Mouse (Mus musculus) MEL (cell line): ENCODE measurements around the gene Trim65. TPM values are rescaled to one million over a fixed set of nuclear protein-coding genes. Genes with fewer than 3 reads are reported as not detected.

Experiments
- DNase-seq: peaks from one replicate; pipeline ENCODE4 v3.0.0; 2011; ENCODE audit warnings: low read depth, low spot score
- H3K27ac ChIP-seq: 2 replicates; pipeline ENCODE4 v1.5.1; 2012; ENCODE audit warnings: low read depth, mild to moderate bottlenecking, control low read depth, low read length, moderate library complexity; ENCODE audit not compliant: control insufficient read depth
- H3K27me3 ChIP-seq, 2 experiments: fragments of 150-350 bp in 1 of 2; sonication (generic) in 1 of 2; 2 replicates each; pipeline ENCODE4 v1.6.1; 2012; ENCODE audit warnings: low read length in 2 of 2, mild to moderate bottlenecking in 2 of 2, improper control_type of control experiment in 1 of 2, moderate library complexity in 1 of 2; ENCODE audit not compliant: insufficient read depth in 2 of 2, control insufficient read depth in 1 of 2
- H3K36me3 ChIP-seq, 2 experiments: 2 replicates each; pipeline ENCODE4 v1.6.1; 2012 to 2014; ENCODE audit warnings: low read length in 2 of 2, improper control_type of control experiment in 1 of 2, inconsistent platforms in 1 of 2, mild to moderate bottlenecking in 1 of 2; ENCODE audit not compliant: insufficient read depth in 2 of 2, control insufficient read depth in 1 of 2
- H3K4me1 ChIP-seq, 2 experiments: fragments of 150-350 bp in 1 of 2; sonication (generic) in 1 of 2; 2 replicates each; pipeline ENCODE4 v1.6.1; 2012; ENCODE audit warnings: low read length in 2 of 2, improper control_type of control experiment in 1 of 2, mild to moderate bottlenecking in 1 of 2; ENCODE audit not compliant: insufficient read depth in 2 of 2, control insufficient read depth in 1 of 2
- H3K4me3 ChIP-seq, 2 experiments: fragments of 150-350 bp in 1 of 2; sonication (generic) in 1 of 2; 2 replicates each; pipeline ENCODE4 v1.5.1; 2012; ENCODE audit warnings: low read depth in 2 of 2, low read length in 2 of 2, mild to moderate bottlenecking in 2 of 2, moderate library complexity in 2 of 2, control low read depth in 1 of 2, improper control_type of control experiment in 1 of 2; ENCODE audit not compliant: control insufficient read depth in 1 of 2, insufficient read depth in 1 of 2
- H3K79me2 ChIP-seq: 2 replicates; pipeline ENCODE4 v1.6.1; 2012; ENCODE audit warnings: mild to moderate bottlenecking, low read length, moderate library complexity; ENCODE audit not compliant: control insufficient read depth, poor library complexity, insufficient read depth
- H3K9ac ChIP-seq: 2 replicates; pipeline ENCODE4 v1.6.1; 2012; ENCODE audit warnings: low read depth, mild to moderate bottlenecking, control low read depth, low read length, moderate library complexity; ENCODE audit not compliant: control insufficient read depth, poor library complexity, severe bottlenecking
- H3K9me3 ChIP-seq: fragments of 150-350 bp; sonication (generic); replicated peaks from 2 replicates; pipeline ENCODE4 v1.6.1; 2012; ENCODE audit warnings: mild to moderate bottlenecking, low read length, improper control_type of control experiment, moderate library complexity; ENCODE audit not compliant: insufficient read depth
- CHD2 ChIP-seq: IDR thresholded peaks from 2 replicates; pipeline ENCODE4 v1.6.1; 2011; ENCODE audit warnings: low read length, improper control_type of control experiment
- GABPA ChIP-seq: IDR thresholded peaks from 2 replicates; pipeline ENCODE4 v1.6.1; 2012; ENCODE audit warnings: low read depth, mild to moderate bottlenecking, inconsistent platforms, low read length, improper control_type of control experiment, moderate library complexity
- GATA1 ChIP-seq: IDR thresholded peaks from 2 replicates; pipeline ENCODE4 v1.6.1; 2011; ENCODE audit warnings: low read depth, low read length, improper control_type of control experiment
- HCFC1 ChIP-seq: IDR thresholded peaks from 2 replicates; pipeline ENCODE4 v1.6.1; 2012; ENCODE audit warnings: low read depth, mild to moderate bottlenecking, inconsistent platforms, low read length, improper control_type of control experiment, moderate library complexity
- KAT2A ChIP-seq: conservative IDR thresholded peaks from 2 replicates; pipeline ENCODE4 v1.6.1; 2012; ENCODE audit warnings: low read depth, low read length, improper control_type of control experiment, inconsistent platforms
- MAFK ChIP-seq: IDR thresholded peaks from 2 replicates; pipeline ENCODE4 v1.6.1; 2011; ENCODE audit warnings: low read depth, mild to moderate bottlenecking, low read length, improper control_type of control experiment, borderline replicate concordance
- MYC ChIP-seq: IDR thresholded peaks from 2 replicates; pipeline ENCODE4 v1.6.1; 2011; ENCODE audit warnings: low read depth, mild to moderate bottlenecking, low read length, improper control_type of control experiment, moderate library complexity
- POLR2AphosphoS2 ChIP-seq: IDR thresholded peaks from 2 replicates; pipeline ENCODE4 v1.6.1; 2011; ENCODE audit warnings: low read length, improper control_type of control experiment
- RAD21 ChIP-seq: IDR thresholded peaks from 2 replicates; pipeline ENCODE4 v1.6.1; 2011; ENCODE audit warnings: mild to moderate bottlenecking, low read depth, low read length, improper control_type of control experiment
- SMC3 ChIP-seq: IDR thresholded peaks from 2 replicates; pipeline ENCODE4 v1.6.1; 2011; ENCODE audit warnings: low read depth, low read length, improper control_type of control experiment
- TAL1 ChIP-seq: IDR thresholded peaks from 2 replicates; pipeline ENCODE4 v1.6.1; 2012; ENCODE audit warnings: mild to moderate bottlenecking, inconsistent platforms, low read length, moderate library complexity, mixed read lengths
- TBP ChIP-seq: IDR thresholded peaks from 2 replicates; pipeline ENCODE4 v1.8.0; 2011; ENCODE audit warnings: low read depth, low read length, improper control_type of control experiment
- TCF12 ChIP-seq: IDR thresholded peaks from 2 replicates; pipeline ENCODE4 v1.6.1; 2014; ENCODE audit warnings: low read depth, mild to moderate bottlenecking, inconsistent platforms, low read length, improper control_type of control experiment, moderate library complexity
- UBTF ChIP-seq: IDR thresholded peaks from 2 replicates; pipeline ENCODE4 v1.6.1; 2012; ENCODE audit warnings: low read depth, mild to moderate bottlenecking, inconsistent platforms, low read length, improper control_type of control experiment, moderate library complexity, borderline replicate concordance; ENCODE audit not compliant: insufficient read depth
- USF2 ChIP-seq, 2 experiments: IDR thresholded peaks; 2 replicates each; pipeline ENCODE4 v1.6.1; 2011 to 2012; ENCODE audit warnings: improper control_type of control experiment in 2 of 2, low read length in 2 of 2, borderline replicate concordance in 1 of 2, inconsistent platforms in 1 of 2, low read depth in 1 of 2, mild to moderate bottlenecking in 1 of 2; ENCODE audit not compliant: insufficient read depth in 1 of 2
- ZC3H11A ChIP-seq: IDR thresholded peaks from 2 replicates; pipeline ENCODE4 v1.6.1; 2012; ENCODE audit warnings: low read depth, mild to moderate bottlenecking, inconsistent platforms, low read length, improper control_type of control experiment
- ZNF384 ChIP-seq: IDR thresholded peaks from 2 replicates; pipeline ENCODE4 v1.6.1; 2012; ENCODE audit warnings: low read depth, mild to moderate bottlenecking, inconsistent platforms, low read length, improper control_type of control experiment
- polyA plus RNA-seq, 2 experiments: library from polyadenylated mRNA; stranded (reverse) in 1 of 2; unstranded in 1 of 2; fragments of >175 nt in 1 of 2; fragments of >200 nt in 1 of 2; gene quantifications; 2 replicates each; pipeline versions ENCODE4 v1.2.1 to v1.2.4; 2012; ENCODE audit warnings: low replicate concordance in 2 of 2, low read depth in 1 of 2; ENCODE audit not compliant: insufficient read length in 2 of 2, insufficient read depth in 1 of 2, missing spikeins in 1 of 2
- total RNA-seq: library from RNA; depleted of rRNA; stranded (reverse); fragments of 300-350 nt; gene quantifications from 2 replicates; pipeline ENCODE4 v1.2.3, GENCODE M21; 2012

The Trim65 gene
- total and polyA plus RNA-seq, 3 experiments: 8.8 to 10.7 TPM; not detected in 1

DNA sequence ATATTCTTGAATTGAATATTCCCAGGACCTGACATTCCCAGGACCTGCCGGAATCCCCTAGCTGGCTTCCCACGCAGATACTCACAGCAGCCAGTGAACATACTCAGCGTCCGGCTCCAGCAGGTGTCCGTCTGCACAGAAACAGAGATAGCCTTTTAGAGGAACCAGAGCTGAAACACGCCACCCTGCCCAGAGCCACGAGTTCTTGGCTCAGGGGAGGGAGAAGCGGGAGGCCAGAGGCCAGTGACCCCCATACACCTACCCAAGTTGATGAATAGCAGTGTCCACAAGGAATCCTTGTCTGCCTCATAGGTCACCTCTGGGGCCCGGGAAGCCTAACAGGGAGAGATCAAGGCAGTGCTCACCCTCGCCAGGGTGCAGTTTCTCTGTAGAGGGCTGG lies 3.2 kb upstream of the Trim65 start:
- H3K4me3 ChIP-seq: no peak overlapping the region
- no peak overlapping the region for H3K9ac ChIP-seq
- peaks cover 0 to 9% of the 10 kb centered on the region in 2 experiments; a peak in 2 of 4 replicates for H3K36me3 ChIP-seq
- no peak for DNase-seq
- peaks cover 0 to 18% of the 10 kb centered on the region in 2 experiments; a peak in 2 of 4 replicates for H3K4me1 ChIP-seq
- no peaks in the 10 kb centered on the region for H3K27me3 ChIP-seq
- TF ChIP-seq UBTF (no peak), CHD2 (no peak), MAFK (no peak), MYC (no peak), HCFC1 (no peak), USF2 (IDR thresholded peaks at IDR 0.05; ENCODE audit: borderline replicate concordance in 1 of 2, insufficient read depth in 1 of 2, low read depth in 1 of 2, low read length in 2 of 2) (no peak)
- no peaks in the 10 kb centered on the region for H3K9me3 ChIP-seq
- H3K27ac ChIP-seq: no peak overlapping the region
- H3K79me2 ChIP-seq: peaks cover 33% of the 10 kb centered on the region

DNA sequence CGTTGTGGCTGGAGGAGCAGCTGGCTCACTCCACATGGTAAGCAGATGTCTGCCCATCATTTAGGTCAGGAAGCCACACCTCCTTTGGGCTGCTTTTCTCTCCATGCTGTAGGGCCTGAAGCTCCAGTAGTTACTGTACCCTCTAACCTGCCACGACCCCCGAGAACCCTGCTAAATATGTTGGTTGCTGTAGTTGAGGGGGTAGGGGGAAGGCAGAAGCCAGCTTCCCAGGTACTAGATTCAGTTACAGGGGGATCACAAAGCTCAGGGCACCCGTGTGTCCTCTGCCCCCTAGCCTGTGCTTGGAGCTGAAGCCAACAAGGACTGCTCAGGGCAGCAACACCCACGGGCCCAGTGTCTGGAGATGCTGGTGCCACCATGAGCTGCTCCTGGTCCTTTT lies 2.6 kb upstream of the Trim65 start:
- DNase-seq: no peak
- Histone ChIP-seq H3K27ac (no peak overlapping the region), H3K4me1 (peaks cover 0 to 17% of the 10 kb centered on the region in 2 experiments; a peak in 2 of 4 replicates), H3K27me3 (no peaks in the 10 kb centered on the region), H3K79me2 (peaks cover 32% of the 10 kb centered on the region), H3K4me3 (no peak overlapping the region), H3K9ac (no peak overlapping the region), H3K36me3 (peaks cover 0 to 7% of the 10 kb centered on the region in 2 experiments; a peak in 1 of 4 replicates), H3K9me3 (no peaks in the 10 kb centered on the region)
- no peak for TF ChIP-seq TAL1
- TF ChIP-seq USF2 (IDR thresholded peaks at IDR 0.05; ENCODE audit: borderline replicate concordance in 1 of 2, insufficient read depth in 1 of 2, low read depth in 1 of 2, low read length in 2 of 2): no peak
- no peak for TF ChIP-seq GABPA
- no peak for TF ChIP-seq POLR2AphosphoS2
- TF ChIP-seq CHD2: no peak
- no peak for TF ChIP-seq KAT2A
- TF ChIP-seq UBTF: no peak
- TF ChIP-seq GATA1: no peak
- TF ChIP-seq RAD21: no peak
- TF ChIP-seq ZC3H11A: no peak
- TF ChIP-seq TCF12: no peak
- TF ChIP-seq TBP: no peak
- no peak for TF ChIP-seq ZNF384
- no peak for TF ChIP-seq SMC3
